Mouse (Mus musculus) lung, postnatal 36 days (tissue): ENCODE results near the gene Nus1.

Source experiments
- DNase-seq: peaks from one replicate; pipeline ENCODE4 v3.0.0; 2022; ENCODE audit warnings: mixed read lengths

Gene Nus1

GRCm38 (mm10) chr10:52417299-52417997, at the start of gene Nus1:
TSS of gene Nus1 (plus strand) at chr10:52417547.
- DNase-seq, result peak; percentile 97

GRCm38 (mm10) chr10:52368376-52368775, 49.0 kb upstream of the Nus1 start:
- no peak for DNase-seq

GRCm38 (mm10) chr10:52373834-52374233, 43.5 kb upstream of the Nus1 start:
- DNase-seq, result peak; percentile 20

- DNase-seq, result no peak
These were observed 42.7 kb upstream of the Nus1 start for GRCm38 (mm10) chr10:52374651-52375050.

GRCm38 (mm10) chr10:52376422-52376821, 40.9 kb upstream of the Nus1 start:
- no peak for DNase-seq

- DNase-seq, result no peak
These were observed 39.5 kb upstream of the Nus1 start for GRCm38 (mm10) chr10:52377813-52378212.

- DNase-seq, result peak; percentile 19
These were observed 36.0 kb upstream of the Nus1 start for GRCm38 (mm10) chr10:52381321-52381801.

GRCm38 (mm10) chr10:52381845-52382591, 35.3 kb upstream of the Nus1 start, which contains the start of gene Gopc:
TSS of gene Gopc (minus strand) at chr10:52382124.
- peak; percentile 99 for DNase-seq

GRCm38 (mm10) chr10:52383022-52383421, 34.3 kb upstream of the Nus1 start:
- DNase-seq, result no peak

- peak; percentile 9 for DNase-seq
These were observed 33.8 kb upstream of the Nus1 start for GRCm38 (mm10) chr10:52383522-52383921.

GRCm38 (mm10) chr10:52384823-52385610, 32.3 kb upstream of the Nus1 start:
- peak; percentile 68 for DNase-seq

GRCm38 (mm10) chr10:52387192-52387591, 30.2 kb upstream of the Nus1 start:
- DNase-seq, result no peak

- no peak for DNase-seq
These were observed 28.4 kb upstream of the Nus1 start, which contains the start of gene Nepn for GRCm38 (mm10) chr10:52388922-52389430. TSS of gene Nepn (plus strand) at chr10:52388972.

GRCm38 (mm10) chr10:52389438-52389837, 27.9 kb upstream of the Nus1 start:
- no peak for DNase-seq

- DNase-seq, result no peak
These were observed 26.1 kb upstream of the Nus1 start for GRCm38 (mm10) chr10:52391208-52391607.

GRCm38 (mm10) chr10:52396647-52397046, 20.7 kb upstream of the Nus1 start:
- no peak for DNase-seq

- no peak for DNase-seq
These were observed 18.6 kb upstream of the Nus1 start for GRCm38 (mm10) chr10:52398715-52399114.

- no peak for DNase-seq
These were observed 17.6 kb upstream of the Nus1 start for GRCm38 (mm10) chr10:52399722-52400121.

- DNase-seq, result no peak
These were observed 12.2 kb upstream of the Nus1 start for GRCm38 (mm10) chr10:52405160-52405559.

- DNase-seq, result no peak
These were observed 9.8 kb upstream of the Nus1 start for GRCm38 (mm10) chr10:52407526-52407925.

GRCm38 (mm10) chr10:52415020-52415419, 2.3 kb upstream of the Nus1 start:
- no peak for DNase-seq

- no peak for DNase-seq
These were observed 889 bp upstream of the Nus1 start for GRCm38 (mm10) chr10:52416458-52416857.
